Mouse (Mus musculus) heart, adult 2 months (tissue): ENCODE results near the gene Pex16.

Source experiments
- CTCF ChIP-seq: fragments of 200-600 bp; IDR thresholded peaks from 2 replicates; pipeline ENCODE4 v1.8.1; 2022; ENCODE audit warnings: antibody characterized with exemption, mild to moderate bottlenecking, moderate library complexity
- EP300 ChIP-seq: fragments of 200-500 bp; IDR thresholded peaks from 2 replicates; pipeline ENCODE4 v1.6.1; 2011; ENCODE audit warnings: low read depth, low read length, control low read depth; ENCODE audit not compliant: insufficient read depth
- POLR2A ChIP-seq: fragments of 200-500 bp; IDR thresholded peaks from 2 replicates; pipeline ENCODE4 v1.6.1; 2011; ENCODE audit warnings: mild to moderate bottlenecking, low read depth, low read length, control low read depth; ENCODE audit not compliant: insufficient read depth

GRCm38 (mm10) chr2:92388081-92388517, 13.6 kb downstream of the Pex16 start:
- TF ChIP-seq POLR2A = no peak
- no peak for TF ChIP-seq CTCF
- no peak for TF ChIP-seq EP300
